Mouse (Mus musculus): Measurements from ENCODE around the gene Rgcc.

Gene Rgcc

GRCm38 (mm10) chr14:79303150-79303549, 1.7 kb upstream of the Rgcc start:
- intact Hi-C loops (cut with DNase I) = no loop called here

GRCm38 (mm10) chr14:79300641-79301350, 649 bp downstream of the Rgcc start:
- intact Hi-C loops (cut with DNase I) = no loop called here

- intact Hi-C loops (cut with DNase I) = loop anchor here (2.0 kb wide), 1 partner anchor 19 kb away; no protein-coding TSS in a partner anchor
Measured at GRCm38 (mm10) chr14:79299796-79300195, 1.6 kb downstream of the Rgcc start.

- intact Hi-C loops (cut with DNase I) = loop anchor here (2.0 kb wide), 1 partner anchor 18 kb away; no protein-coding TSS in a partner anchor
Measured at GRCm38 (mm10) chr14:79299230-79299629, 2.2 kb downstream of the Rgcc start.

- intact Hi-C loops (cut with DNase I) = loop anchor here (2.0 kb wide), 1 partner anchor 18 kb away; no protein-coding TSS in a partner anchor
Measured at GRCm38 (mm10) chr14:79298314-79298992, 3.0 kb downstream of the Rgcc start.

GRCm38 (mm10) chr14:79296836-79297235, 4.6 kb downstream of the Rgcc start:
- intact Hi-C loops (cut with DNase I) = no loop called here

GRCm38 (mm10) chr14:79296201-79296600, 5.2 kb downstream of the Rgcc start:
- intact Hi-C loops (cut with DNase I) = no loop called here

GRCm38 (mm10) chr14:79295579-79295978, 5.9 kb downstream of the Rgcc start:
- intact Hi-C loops (cut with DNase I) = no loop called here

- intact Hi-C loops (cut with DNase I) = no loop called here
Measured at GRCm38 (mm10) chr14:79294950-79295349, 6.5 kb downstream of the Rgcc start.

GRCm38 (mm10) chr14:79294051-79294814, 7.2 kb downstream of the Rgcc start:
- intact Hi-C loops (cut with DNase I) = no loop called here

- intact Hi-C loops (cut with DNase I) = no loop called here
Measured at GRCm38 (mm10) chr14:79293119-79293780, 8.2 kb downstream of the Rgcc start.

GRCm38 (mm10) chr14:79291629-79292028, 9.8 kb downstream of the Rgcc start:
- intact Hi-C loops (cut with DNase I) = no loop called here

- intact Hi-C loops (cut with DNase I) = no loop called here
Measured at GRCm38 (mm10) chr14:79290683-79291425, 10.6 kb downstream of the Rgcc start.

GRCm38 (mm10) chr14:79289909-79290308, 11.5 kb downstream of the Rgcc start:
- intact Hi-C loops (cut with DNase I) = no loop called here

- intact Hi-C loops (cut with DNase I) = no loop called here
Measured at GRCm38 (mm10) chr14:79288280-79288679, 13.2 kb downstream of the Rgcc start.

GRCm38 (mm10) chr14:79287251-79287863, 14.1 kb downstream of the Rgcc start:
- intact Hi-C loops (cut with DNase I) = no loop called here

- intact Hi-C loops (cut with DNase I) = no loop called here
Measured at GRCm38 (mm10) chr14:79285549-79285948, 15.9 kb downstream of the Rgcc start.

- intact Hi-C loops (cut with DNase I) = no loop called here
Measured at GRCm38 (mm10) chr14:79284616-79285015, 16.8 kb downstream of the Rgcc start.

- intact Hi-C loops (cut with DNase I) = no loop called here
Measured at GRCm38 (mm10) chr14:79283952-79284351, 17.5 kb downstream of the Rgcc start.

GRCm38 (mm10) chr14:79281894-79282553, 19.4 kb downstream of the Rgcc start:
- intact Hi-C loops (cut with DNase I) = loop anchor here (2.0 kb wide), 1 partner anchor 17 kb away; no protein-coding TSS in a partner anchor

All from adrenal gland (tissue).